Mouse (Mus musculus) myocyte (in vitro differentiated cells): ENCODE measurements around the gene Mettl13.

Source experiments
- MAX ChIP-seq: IDR thresholded peaks from one replicate; pipeline ENCODE4 v1.6.1; 2011; ENCODE audit warnings: low read depth, mild to moderate bottlenecking, control low read depth
- POLR2A ChIP-seq: IDR thresholded peaks from one replicate; pipeline ENCODE4 v1.6.1; 2011; ENCODE audit warnings: low read depth, mild to moderate bottlenecking, control low read depth, moderate library complexity; ENCODE audit not compliant: insufficient read length
- SRF ChIP-seq: IDR thresholded peaks from one replicate; pipeline ENCODE4 v1.6.1; 2011; ENCODE audit warnings: low read depth; ENCODE audit not compliant: control insufficient read depth, insufficient read length
- USF1 ChIP-seq: IDR thresholded peaks from one replicate; pipeline ENCODE4 v1.6.1; 2011; ENCODE audit warnings: low read depth, mild to moderate bottlenecking, control low read depth, moderate library complexity

- no peak for TF ChIP-seq POLR2A
- no peak for TF ChIP-seq MAX
- TF ChIP-seq SRF: no peak
- no peak for TF ChIP-seq USF1
Measured at GRCm38 (mm10) chr1:162567351-162567750, 19.0 kb upstream of the Mettl13 start.
